Mouse (Mus musculus): ENCODE results near the gene Sestd1. TPM values are rescaled to one million over a fixed set of nuclear protein-coding genes. Genes with fewer than 3 reads are reported as not detected.

Gene Sestd1
- polyA plus RNA-seq, 1 experiment: 7.8 TPM

DNA sequence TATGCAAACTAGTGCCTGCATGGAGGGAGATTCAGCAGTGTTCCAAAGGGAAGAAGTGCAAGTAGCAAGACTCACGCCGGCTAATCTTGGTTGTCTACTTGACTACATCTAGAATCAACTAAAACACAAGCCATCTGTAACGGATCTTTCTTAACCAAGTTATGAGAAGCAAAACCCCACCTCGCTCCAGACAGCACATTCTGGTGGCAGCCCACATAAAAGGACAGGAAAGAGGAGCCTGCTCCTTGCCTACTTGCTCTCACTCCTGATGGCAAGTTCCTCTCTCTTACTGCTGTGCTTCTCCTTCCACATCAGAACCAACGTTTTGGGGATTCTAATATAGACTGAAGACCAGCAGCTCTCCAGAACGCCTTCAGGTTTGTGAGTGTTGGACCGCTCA, 9.6 kb downstream of the Sestd1 start:
- Histone ChIP-seq H3K27me3 (ENCODE audit: control insufficient read depth, insufficient read depth, low read length) (no peaks in the 10 kb centered on the region), H3K36me3 (ENCODE audit: control insufficient read depth, insufficient read depth, low read length) (no peaks in the 10 kb centered on the region), H3K4me3 (ENCODE audit: low read depth, low read length) (no peak overlapping the region), H3K27ac (ENCODE audit: insufficient read depth, low read depth, low read length) (no peak overlapping the region), H3K4me1 (ENCODE audit: control insufficient read depth, insufficient read depth, insufficient read length, low read length) (peaks cover 43% of the 10 kb centered on the region; the same call in 1 of the 2 replicates)
- TF ChIP-seq POLR2A (IDR thresholded peaks at IDR 0.05; ENCODE audit: low read depth, low read length) (no peak), CTCF (IDR thresholded peaks at IDR 0.05; ENCODE audit: extremely low read depth, insufficient read length, insufficient replicate concordance, low read depth, low read length) (no peak)
- WGBS: 54% methylated on average over 7 of the region's 7 CpGs

DNA sequence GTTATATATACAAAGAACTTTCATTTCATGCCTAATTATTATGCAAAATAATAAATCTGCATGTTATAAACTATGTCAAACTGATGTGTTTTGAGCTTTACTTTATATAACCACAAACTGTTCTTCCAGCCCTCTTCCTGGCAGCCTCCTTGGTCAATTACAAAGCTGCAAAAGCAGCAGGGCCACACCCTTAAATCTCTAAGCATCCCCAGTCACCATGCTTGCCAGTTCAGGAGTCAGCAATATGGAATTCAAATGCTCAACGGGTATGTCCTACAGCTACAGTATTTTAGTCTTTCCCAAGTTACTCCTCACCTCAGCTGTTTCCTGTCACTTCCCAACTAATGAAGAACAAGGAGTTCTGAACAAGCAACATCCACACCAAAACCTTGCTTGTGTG, 10.3 kb downstream of the Sestd1 start:
- peaks cover 41% of the 10 kb centered on the region; the same call in 1 of the 2 replicates for H3K4me1 ChIP-seq (ENCODE audit: control insufficient read depth, insufficient read depth, insufficient read length, low read length)

GRCm38 (mm10) chr2:77268612-77269239, 11.7 kb downstream of the Sestd1 start:
- peaks cover 45% of the 10 kb centered on the region; the same call in 1 of the 2 replicates for H3K4me1 ChIP-seq (ENCODE audit: control insufficient read depth, insufficient read depth, insufficient read length, low read length)
- TF ChIP-seq CTCF (IDR thresholded peaks at IDR 0.05; ENCODE audit: extremely low read depth, insufficient read length, insufficient replicate concordance, low read depth, low read length): no peak
- no peak for TF ChIP-seq POLR2A (IDR thresholded peaks at IDR 0.05; ENCODE audit: low read depth, low read length)
- no peaks in the 10 kb centered on the region for H3K27me3 ChIP-seq (ENCODE audit: control insufficient read depth, insufficient read depth, low read length)
- 27% methylated on average over 5 of the region's 5 CpGs for WGBS
- peak overlapping the region; percentile 96 for H3K27ac ChIP-seq (ENCODE audit: insufficient read depth, low read depth, low read length)
- H3K4me3 ChIP-seq (ENCODE audit: low read depth, low read length): no peak overlapping the region
- no peaks in the 10 kb centered on the region for H3K36me3 ChIP-seq (ENCODE audit: control insufficient read depth, insufficient read depth, low read length)

More for the DNA sequence above, 10.3 kb downstream of the Sestd1 start:
- Histone ChIP-seq H3K4me3 (ENCODE audit: low read depth, low read length) (no peak overlapping the region), H3K36me3 (ENCODE audit: control insufficient read depth, insufficient read depth, low read length) (no peaks in the 10 kb centered on the region), H3K27ac (ENCODE audit: insufficient read depth, low read depth, low read length) (peak overlapping the region; percentile 16; the same call in 1 of the 2 replicates), H3K27me3 (ENCODE audit: control insufficient read depth, insufficient read depth, low read length) (no peaks in the 10 kb centered on the region)
- 17% methylated on average over 1 of the region's 1 CpGs for WGBS
- TF ChIP-seq POLR2A (IDR thresholded peaks at IDR 0.05; ENCODE audit: low read depth, low read length) (no peak), CTCF (IDR thresholded peaks at IDR 0.05; ENCODE audit: extremely low read depth, insufficient read length, insufficient replicate concordance, low read depth, low read length) (no peak)

- H3K27ac ChIP-seq (ENCODE audit: insufficient read depth, low read depth, low read length): peak overlapping the region; percentile 29
- H3K4me3 ChIP-seq (ENCODE audit: low read depth, low read length): no peak overlapping the region
- peaks cover 2% of the 10 kb centered on the region for H3K36me3 ChIP-seq (ENCODE audit: control insufficient read depth, insufficient read depth, low read length)
- TF ChIP-seq POLR2A (IDR thresholded peaks at IDR 0.05; ENCODE audit: low read depth, low read length): no peak
- no peak for TF ChIP-seq CTCF (IDR thresholded peaks at IDR 0.05; ENCODE audit: extremely low read depth, insufficient read length, insufficient replicate concordance, low read depth, low read length)
- no peaks in the 10 kb centered on the region for H3K27me3 ChIP-seq (ENCODE audit: control insufficient read depth, insufficient read depth, low read length)
- 86% methylated on average over 2 of the region's 2 CpGs for WGBS
- H3K4me1 ChIP-seq (ENCODE audit: control insufficient read depth, insufficient read depth, insufficient read length, low read length): peaks cover 50% of the 10 kb centered on the region
Measured at GRCm38 (mm10) chr2:77266931-77267330, 13.5 kb downstream of the Sestd1 start.

DNA sequence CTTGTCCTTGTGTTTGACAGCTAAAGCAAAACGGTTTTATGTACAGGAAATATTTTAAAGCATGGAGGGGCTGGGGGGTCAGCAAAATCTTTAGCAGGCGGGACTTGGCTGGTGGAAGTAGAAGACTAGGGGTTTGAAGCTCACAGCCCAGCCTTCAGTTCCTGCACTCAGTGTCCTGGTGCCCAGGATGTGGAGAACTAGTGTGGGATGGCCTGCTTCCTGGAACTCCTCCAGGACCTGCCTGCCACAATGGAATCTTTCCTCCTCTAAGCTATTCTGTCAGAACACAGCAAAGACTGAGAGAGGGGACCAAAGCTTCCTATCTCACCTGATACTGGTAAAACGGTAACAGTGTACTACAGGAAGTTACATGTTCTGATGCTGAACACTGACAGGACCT, 14.4 kb downstream of the Sestd1 start:
- 43% methylated on average over 3 of the region's 3 CpGs for whole genome bisulfite sequencing
- Histone ChIP-seq H3K4me1 (ENCODE audit: control insufficient read depth, insufficient read depth, insufficient read length, low read length) (peaks cover 49% of the 10 kb centered on the region), H3K4me3 (ENCODE audit: low read depth, low read length) (no peak overlapping the region), H3K27ac (ENCODE audit: insufficient read depth, low read depth, low read length) (peak overlapping the region; percentile 70), H3K36me3 (ENCODE audit: control insufficient read depth, insufficient read depth, low read length) (peaks cover 2% of the 10 kb centered on the region), H3K27me3 (ENCODE audit: control insufficient read depth, insufficient read depth, low read length) (no peaks in the 10 kb centered on the region)
- TF ChIP-seq CTCF (IDR thresholded peaks at IDR 0.05; ENCODE audit: extremely low read depth, insufficient read length, insufficient replicate concordance, low read depth, low read length) (no peak), POLR2A (IDR thresholded peaks at IDR 0.05; ENCODE audit: low read depth, low read length) (no peak)

DNA sequence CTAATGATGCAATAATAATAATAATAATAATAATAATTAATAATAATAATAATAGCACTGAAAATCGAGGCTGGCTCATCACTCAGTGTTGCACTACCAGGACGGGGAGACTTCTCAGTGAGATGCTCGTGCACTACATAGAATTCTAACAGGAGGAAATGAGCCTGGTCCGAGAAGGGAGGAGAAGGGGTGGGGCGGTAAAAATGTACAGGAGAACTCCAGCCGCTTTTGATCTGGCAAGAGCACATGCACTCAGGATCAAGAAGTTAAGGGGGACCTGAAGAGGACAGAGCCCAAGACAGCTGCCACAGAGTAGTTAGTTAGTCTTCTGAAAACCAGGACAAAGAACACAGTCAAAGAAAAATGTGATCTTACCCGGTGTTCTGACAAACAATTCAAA, 15.1 kb downstream of the Sestd1 start:
- Histone ChIP-seq H3K36me3 (ENCODE audit: control insufficient read depth, insufficient read depth, low read length) (peaks cover 2% of the 10 kb centered on the region), H3K4me3 (ENCODE audit: low read depth, low read length) (no peak overlapping the region), H3K27ac (ENCODE audit: insufficient read depth, low read depth, low read length) (peak overlapping the region; percentile 70), H3K4me1 (ENCODE audit: control insufficient read depth, insufficient read depth, insufficient read length, low read length) (peaks cover 43% of the 10 kb centered on the region), H3K27me3 (ENCODE audit: control insufficient read depth, insufficient read depth, low read length) (no peaks in the 10 kb centered on the region)
- TF ChIP-seq CTCF (IDR thresholded peaks at IDR 0.05; ENCODE audit: extremely low read depth, insufficient read length, insufficient replicate concordance, low read depth, low read length) (no peak), POLR2A (IDR thresholded peaks at IDR 0.05; ENCODE audit: low read depth, low read length) (no peak)
- WGBS: 23% methylated on average over 7 of the region's 7 CpGs

DNA sequence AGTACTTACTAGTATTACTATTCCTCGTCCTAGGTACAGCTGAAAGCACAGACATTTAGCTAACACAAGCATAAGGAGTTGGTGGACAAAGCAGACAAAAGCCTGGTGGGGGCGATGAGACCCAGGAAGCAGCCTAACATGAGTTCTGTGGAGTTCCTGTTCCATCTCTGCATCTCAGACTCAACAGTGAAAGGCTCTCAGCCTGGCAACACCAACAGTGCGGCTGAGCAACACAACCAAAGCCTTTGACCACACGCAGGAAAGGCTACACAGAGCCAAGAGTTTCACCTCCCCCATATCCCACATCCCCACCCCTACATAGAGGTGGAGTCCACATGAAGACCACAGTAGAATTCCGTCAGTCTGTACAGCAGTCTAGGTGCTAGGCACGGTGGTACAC, 15.8 kb downstream of the Sestd1 start:
- H3K4me1 ChIP-seq (ENCODE audit: control insufficient read depth, insufficient read depth, insufficient read length, low read length): peaks cover 37% of the 10 kb centered on the region
- H3K4me3 ChIP-seq (ENCODE audit: low read depth, low read length): no peak overlapping the region
- no peak overlapping the region for H3K27ac ChIP-seq (ENCODE audit: insufficient read depth, low read depth, low read length)
- no peaks in the 10 kb centered on the region for H3K27me3 ChIP-seq (ENCODE audit: control insufficient read depth, insufficient read depth, low read length)
- WGBS: 88% methylated on average over 6 of the region's 6 CpGs
- H3K36me3 ChIP-seq (ENCODE audit: control insufficient read depth, insufficient read depth, low read length): peaks cover 2% of the 10 kb centered on the region
- no peak for TF ChIP-seq POLR2A (IDR thresholded peaks at IDR 0.05; ENCODE audit: low read depth, low read length)
- TF ChIP-seq CTCF (IDR thresholded peaks at IDR 0.05; ENCODE audit: extremely low read depth, insufficient read length, insufficient replicate concordance, low read depth, low read length): no peak
